Mouse (Mus musculus) G1E (cell line): Measurements from ENCODE around the gene Insrr.

Source experiments
- CTCF ChIP-seq: IDR thresholded peaks from 2 replicates; pipeline ENCODE4 v1.5.1; 2012; ENCODE audit warnings: low read depth, low read length, inconsistent platforms, mixed read lengths
- GATA1 ChIP-seq: IDR thresholded peaks from 2 replicates; pipeline ENCODE4 v1.6.1; 2012; ENCODE audit warnings: borderline replicate concordance, low read length, inconsistent platforms, mixed read lengths
- POLR2AphosphoS5 ChIP-seq: IDR thresholded peaks from 2 replicates; pipeline ENCODE4 v1.6.1; 2012; ENCODE audit warnings: low read depth, low read length, inconsistent platforms; ENCODE audit not compliant: insufficient replicate concordance
- TAL1 ChIP-seq: conservative IDR thresholded peaks from 2 replicates; pipeline ENCODE4 v1.6.1; 2012; ENCODE audit warnings: low read depth, low read length, inconsistent platforms, mixed read lengths

- no peak for TF ChIP-seq TAL1
- no peak for TF ChIP-seq CTCF
- TF ChIP-seq POLR2AphosphoS5: no peak
- no peak for TF ChIP-seq GATA1
Measured at GRCm38 (mm10) chr3:87846650-87847110, 49.9 kb downstream of the Insrr start, which contains the start of gene Sh2d2a.
